Mouse (Mus musculus) spleen, embryonic (tissue): ENCODE measurements at regions not wholly inside any gene's neighbourhood (a gene's known extent, or its start where the extent isn't known, plus 50 kb on each side); places are given as distances from the start of the nearest gene placed in this dataset.

Experiments
- CTCF ChIA-PET: fragments of 350-600 bp; sonication (Branson Sonifier 250); formaldehyde crosslinking; loops from one replicate; lab custom pipeline; 2022; lab: Charles Lee

GRCm38 (mm10) chr11:7010858-7011257 is 52.4 kb upstream of the Adcy1 start:
- CTCF ChIA-PET: no interaction called here

- CTCF ChIA-PET: no interaction called here
Measured at GRCm38 (mm10) chr11:6999329-6999728, 64.0 kb upstream of the Adcy1 start.

- CTCF ChIA-PET: no interaction called here
Measured at GRCm38 (mm10) chr11:6998810-6999209, 64.5 kb upstream of the Adcy1 start.

- CTCF ChIA-PET: no interaction called here
Measured at GRCm38 (mm10) chr11:6997508-6997907, 65.8 kb upstream of the Adcy1 start.

GRCm38 (mm10) chr11:6993731-6994130 is 69.6 kb upstream of the Adcy1 start:
- CTCF ChIA-PET: no interaction called here

GRCm38 (mm10) chr11:6991626-6992025 is 71.7 kb upstream of the Adcy1 start:
- CTCF ChIA-PET: no interaction called here

GRCm38 (mm10) chr11:6990711-6991110 is 72.6 kb upstream of the Adcy1 start:
- CTCF ChIA-PET: no interaction called here

GRCm38 (mm10) chr11:6988884-6989824 is 74.1 kb upstream of the Adcy1 start:
- CTCF ChIA-PET: no interaction called here

- CTCF ChIA-PET: no interaction called here
Measured at GRCm38 (mm10) chr11:6987995-6988394, 75.3 kb upstream of the Adcy1 start.

- CTCF ChIA-PET: no interaction called here
Measured at GRCm38 (mm10) chr11:6987105-6987504, 76.2 kb upstream of the Adcy1 start.

- CTCF ChIA-PET: no interaction called here
Measured at GRCm38 (mm10) chr11:6982076-6982475, 81.2 kb upstream of the Adcy1 start.

GRCm38 (mm10) chr11:6979656-6980055 is 83.6 kb upstream of the Adcy1 start:
- CTCF ChIA-PET: no interaction called here

GRCm38 (mm10) chr11:6969196-6969595 is 94.1 kb upstream of the Adcy1 start:
- CTCF ChIA-PET: no interaction called here

- CTCF ChIA-PET: no interaction called here
Measured at GRCm38 (mm10) chr11:6966968-6967367, 96.3 kb upstream of the Adcy1 start.

- CTCF ChIA-PET: no interaction called here
Measured at GRCm38 (mm10) chr11:6964524-6964923, 98.8 kb upstream of the Adcy1 start.

- CTCF ChIA-PET: no interaction called here
Measured at GRCm38 (mm10) chr11:6963600-6963999, 99.7 kb upstream of the Adcy1 start.

- CTCF ChIA-PET: no interaction called here
Measured at GRCm38 (mm10) chr11:6962786-6963575, 100.3 kb upstream of the Adcy1 start.

- CTCF ChIA-PET: no interaction called here
Measured at GRCm38 (mm10) chr11:6962322-6962721, 101.0 kb upstream of the Adcy1 start.

- CTCF ChIA-PET: no interaction called here
Measured at GRCm38 (mm10) chr11:6952787-6953186, 110.5 kb upstream of the Adcy1 start.

GRCm38 (mm10) chr11:6951361-6951760 is 111.9 kb upstream of the Adcy1 start:
- CTCF ChIA-PET: interaction anchor here (0.6 kb wide), 1 partner anchor 41 kb away, joined by 3 read pairs; no protein-coding TSS in a partner anchor

- CTCF ChIA-PET: no interaction called here
Measured at GRCm38 (mm10) chr11:6949051-6949450, 111.6 kb upstream of the Gm11983 start.

GRCm38 (mm10) chr11:6934157-6934556 is 96.7 kb upstream of the Gm11983 start:
- CTCF ChIA-PET: no interaction called here

- CTCF ChIA-PET: no interaction called here
Measured at GRCm38 (mm10) chr11:6926036-6926435, 88.6 kb upstream of the Gm11983 start.
